Mouse (Mus musculus): ENCODE measurements around the gene Fam43a. TPM values are rescaled to one million over a fixed set of nuclear protein-coding genes. Genes with fewer than 3 reads are reported as not detected.

The Fam43a gene
- total RNA-seq, 4 experiments from 2014 or later: 3.4 to 6.3 (median 4.6) TPM

- DNase-seq (ENCODE audit: low spot score in 2 of 2): no peak
Observed at GRCm38 (mm10) chr16:30595835-30596557, 3.5 kb upstream of the Fam43a start.

DNA sequence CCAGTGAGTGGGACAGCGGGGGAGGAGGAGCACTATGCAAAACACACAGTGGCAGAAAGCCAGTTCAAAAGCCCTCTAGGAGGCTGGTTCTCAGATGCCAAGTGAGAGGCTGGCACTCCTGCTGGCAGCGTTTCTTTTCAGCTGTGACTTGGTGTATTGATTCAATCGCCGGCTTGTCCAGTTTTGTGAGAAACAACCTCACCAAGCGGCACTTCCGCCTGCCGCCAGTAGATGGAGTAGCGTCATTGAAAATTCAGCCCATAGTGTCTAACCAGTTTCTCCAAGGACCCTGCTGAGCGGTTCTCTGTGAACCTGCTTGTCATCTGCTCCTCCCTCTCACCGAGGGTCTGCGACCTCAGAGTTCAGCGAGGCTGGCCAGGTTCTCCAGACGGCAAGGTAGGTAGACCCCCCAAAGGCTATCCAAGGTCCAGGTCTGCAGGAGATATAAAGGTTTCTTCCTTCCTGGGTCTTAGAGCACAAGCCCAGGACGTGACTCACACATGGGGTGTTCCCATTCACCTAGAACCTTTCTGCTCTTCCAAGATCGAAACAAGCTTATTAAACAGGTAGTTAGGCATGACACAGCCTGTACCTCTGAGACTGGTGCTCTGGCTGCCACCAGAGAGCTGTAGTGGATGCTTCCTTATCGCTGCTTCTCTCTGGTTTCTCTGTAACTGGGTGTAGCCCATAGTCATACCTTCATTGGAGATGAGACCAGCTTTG is 2.4 kb upstream of the Fam43a start:
- DNase-seq (ENCODE audit: low spot score in 2 of 2): peak; percentile 76 to 79

DNA sequence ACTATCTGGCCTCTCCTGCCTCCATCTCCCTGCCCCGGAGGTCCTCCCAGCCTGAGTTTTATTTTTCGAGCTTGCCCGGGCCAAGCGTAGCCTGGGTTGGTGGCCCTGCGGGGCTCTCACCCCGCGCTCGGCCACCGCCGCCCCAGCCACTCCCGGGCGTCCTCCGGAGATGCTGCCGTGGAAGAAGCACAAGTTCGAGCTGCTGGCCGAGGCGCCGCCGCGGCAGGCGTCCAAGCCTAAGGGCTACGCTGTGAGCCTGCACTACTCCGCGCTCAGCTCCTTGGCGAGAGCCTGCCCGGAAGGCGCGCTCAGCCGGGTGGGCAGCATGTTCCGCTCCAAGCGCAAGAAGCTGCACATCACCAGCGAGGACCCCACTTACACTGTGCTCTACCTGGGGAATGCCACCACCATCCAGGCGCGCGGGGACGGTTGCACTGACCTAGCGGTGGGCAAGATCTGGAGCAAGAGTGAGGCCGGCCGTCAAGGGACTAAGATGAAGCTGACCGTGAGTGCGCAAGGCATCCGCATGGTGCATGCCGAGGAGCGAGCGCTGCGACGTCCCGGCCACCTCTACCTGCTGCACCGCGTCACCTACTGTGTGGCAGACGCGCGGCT is 1.0 kb downstream of the Fam43a start:
- DNase-seq (ENCODE audit: low spot score in 2 of 2): peak; percentile 42 to 61

- DNase-seq (ENCODE audit: low spot score in 2 of 2): peak; percentile 17 to 21
Observed at GRCm38 (mm10) chr16:30601046-30601832, 1.7 kb downstream of the Fam43a start.

DNA sequence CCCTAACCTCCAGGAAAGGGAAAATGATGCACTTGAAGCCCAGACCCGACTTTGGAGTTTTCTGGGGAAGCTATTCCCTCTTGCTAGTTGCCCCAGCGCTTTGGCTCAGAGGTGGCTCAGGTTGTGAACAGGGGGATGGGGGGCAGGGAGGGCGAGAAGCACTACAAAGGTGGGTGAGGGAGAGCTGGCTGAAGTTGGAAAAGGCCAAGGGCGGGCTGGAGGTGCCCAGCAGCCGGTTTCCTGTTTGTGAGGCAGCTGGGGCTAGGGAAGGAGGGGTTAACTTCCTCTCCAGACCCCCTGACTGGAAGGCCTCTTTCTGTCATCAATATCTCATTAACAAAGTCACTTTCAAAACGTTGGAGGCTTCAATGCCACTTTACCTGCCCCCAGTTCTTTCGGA is 2.4 kb downstream of the Fam43a start:
- no peak for DNase-seq (ENCODE audit: low spot score in 2 of 2)

DNA sequence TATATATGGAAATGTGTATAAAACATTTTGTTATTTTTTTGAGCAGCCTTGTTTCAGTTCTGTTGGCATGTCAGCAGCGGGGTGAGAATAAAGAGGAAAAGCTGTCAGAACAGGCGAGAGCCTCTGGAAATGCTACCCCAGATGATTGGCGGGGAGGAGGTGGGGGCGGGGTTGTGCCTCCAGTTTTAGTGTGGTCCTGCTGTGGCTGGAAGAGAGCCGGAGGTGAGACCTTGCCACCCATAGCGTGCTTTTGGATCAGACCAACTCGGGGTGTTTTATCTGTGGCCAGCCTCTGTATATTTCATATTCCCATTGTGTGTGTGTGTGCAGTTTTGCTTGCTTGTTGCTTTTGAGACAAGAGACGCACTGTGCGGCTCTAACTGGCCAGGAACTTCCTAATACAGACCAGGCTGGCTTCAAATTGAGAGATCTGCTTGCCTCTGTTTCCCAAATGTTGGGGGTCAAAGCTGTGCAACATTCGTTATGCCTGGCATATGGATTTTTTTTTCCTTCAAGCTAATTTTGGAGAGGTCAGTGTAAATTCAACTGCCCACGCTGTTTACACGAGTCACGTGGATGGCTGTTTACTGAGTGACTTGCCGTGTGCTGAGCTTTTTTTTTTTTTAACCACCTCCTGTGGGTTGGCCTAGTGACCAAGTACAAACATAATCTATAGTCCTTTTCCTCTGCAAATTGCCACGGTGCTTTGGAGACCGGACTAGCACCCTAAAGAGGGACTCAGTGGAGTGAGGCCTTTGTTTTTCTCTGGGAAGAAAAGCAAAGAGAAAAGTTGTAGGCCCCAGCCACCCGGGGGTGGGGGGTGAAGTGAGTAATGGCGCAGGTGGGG is 3.4 kb downstream of the Fam43a start:
- no peak for DNase-seq (ENCODE audit: low spot score in 2 of 2)

GRCm38 (mm10) chr16:30603531-30603842 is 4.0 kb downstream of the Fam43a start:
- peak in 1 of 2 experiments; percentile 20 for DNase-seq (ENCODE audit: low spot score in 2 of 2)

DNA sequence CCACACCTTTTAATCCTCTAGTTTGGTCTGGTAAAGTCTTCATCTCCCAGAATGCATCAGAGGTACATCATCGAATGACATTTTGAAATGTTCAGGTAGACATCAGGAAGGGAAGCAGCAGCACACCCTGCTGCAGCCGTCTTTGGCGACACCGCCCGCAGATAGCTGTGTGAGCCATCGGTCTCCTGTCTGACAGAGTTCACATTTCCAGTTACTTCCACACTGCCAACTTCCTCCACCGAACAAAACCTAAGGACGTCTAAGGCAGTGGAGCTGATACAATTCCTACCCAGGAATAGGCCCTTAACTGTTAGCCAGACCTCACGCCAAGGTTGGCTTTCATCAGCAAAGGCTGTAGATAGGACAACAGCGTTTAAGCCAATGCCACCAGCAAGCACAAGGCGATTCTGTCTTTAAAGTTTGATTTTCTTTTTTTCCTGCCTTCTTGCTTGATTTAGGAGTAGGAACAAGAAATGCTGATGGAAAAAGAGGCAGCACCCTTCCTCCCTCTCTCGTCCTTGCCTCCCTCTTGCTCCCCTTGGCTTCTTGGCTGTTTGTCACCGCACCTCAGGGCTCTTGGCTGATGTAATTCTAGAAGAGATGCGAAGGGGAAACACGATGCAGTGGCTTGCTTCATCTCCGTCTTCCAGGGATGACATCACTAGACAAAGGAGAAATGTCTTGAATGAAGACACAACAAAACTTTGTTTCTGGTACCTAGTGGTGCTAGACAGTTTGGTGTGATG is 4.7 kb downstream of the Fam43a start:
- no peak for DNase-seq (ENCODE audit: low spot score in 2 of 2)

DNA sequence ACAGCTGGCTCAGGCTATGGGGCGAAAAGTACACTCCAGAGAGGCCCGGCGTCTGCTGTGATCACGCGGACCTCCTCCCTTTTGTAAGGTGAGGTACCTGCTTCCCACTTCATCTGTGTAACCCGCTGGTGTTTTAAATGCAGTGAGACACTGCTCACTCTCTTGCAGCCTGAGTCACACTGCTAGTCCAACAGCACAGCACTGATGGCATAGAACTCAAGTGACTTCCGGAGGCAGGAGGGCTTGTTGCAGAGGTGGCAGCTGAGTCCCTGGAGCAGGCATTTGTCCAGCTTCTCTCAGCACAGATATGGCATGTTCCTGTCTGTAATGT is 5.2 kb downstream of the Fam43a start:
- no peak for DNase-seq (ENCODE audit: low spot score in 2 of 2)

DNA sequence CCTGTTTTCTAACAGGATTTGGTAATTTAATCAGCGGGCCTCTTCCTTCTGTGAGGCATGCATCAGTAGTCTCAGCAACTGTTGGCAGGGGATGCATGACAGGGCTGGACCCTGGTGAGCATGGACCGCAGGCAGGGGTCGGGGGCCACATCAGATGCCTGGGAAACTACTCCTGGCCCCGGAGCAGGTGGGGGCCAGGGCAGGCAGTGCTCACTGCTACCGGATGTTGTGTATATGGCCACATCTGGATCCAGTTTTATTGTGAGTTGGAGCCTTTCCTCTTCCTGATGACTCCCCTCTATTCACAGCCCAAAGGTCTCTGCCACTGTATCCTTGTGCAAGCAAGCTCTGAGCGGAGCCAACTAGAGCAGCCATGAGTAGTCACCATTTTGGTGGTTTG is 6.0 kb downstream of the Fam43a start:
- no peak for DNase-seq (ENCODE audit: low spot score in 2 of 2)

DNA sequence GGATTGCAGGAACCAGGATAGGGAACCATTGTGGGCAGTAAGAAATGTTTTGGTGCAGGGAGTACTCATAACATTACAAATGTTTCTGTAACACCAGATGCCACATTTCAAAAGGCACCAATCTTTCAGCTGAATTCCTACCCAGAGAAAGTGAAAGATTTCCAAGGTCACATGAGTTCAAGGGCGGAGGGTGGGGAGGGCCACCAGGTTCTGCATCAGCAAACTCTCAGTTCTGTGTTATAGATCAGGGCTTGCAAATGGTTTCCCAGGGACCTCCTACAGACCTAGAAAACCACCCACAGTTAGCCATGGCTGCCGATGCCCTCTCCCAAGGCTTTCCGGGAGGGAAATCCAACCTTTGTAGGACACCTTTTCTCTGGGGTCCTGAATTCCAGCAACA is 8.3 kb downstream of the Fam43a start:
- no peak for DNase-seq (ENCODE audit: low spot score in 2 of 2)

DNA sequence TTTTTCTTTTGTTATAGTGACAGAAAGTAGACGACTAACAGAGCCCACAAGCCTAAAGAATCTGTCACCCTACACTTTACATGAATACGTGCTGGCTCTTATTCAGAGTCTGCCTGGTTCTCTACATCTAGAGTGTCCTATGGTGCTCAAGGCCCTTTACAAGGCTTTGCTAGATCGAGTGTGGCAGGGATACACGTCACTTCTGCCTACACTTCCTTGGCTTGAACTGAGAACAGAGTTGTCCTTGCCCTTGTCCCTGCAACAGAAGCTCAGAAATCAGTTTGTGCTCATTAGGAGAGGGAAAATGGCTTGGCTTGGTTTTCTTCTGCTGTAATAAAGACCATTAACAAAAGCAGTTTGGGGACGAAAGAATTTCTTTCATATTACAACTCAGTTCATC is 11.8 kb downstream of the Fam43a start:
- DNase-seq (ENCODE audit: low spot score in 2 of 2): no peak

- no peak for DNase-seq (ENCODE audit: low spot score in 2 of 2)
Observed at GRCm38 (mm10) chr16:30613122-30613521, 13.6 kb downstream of the Fam43a start.

DNA sequence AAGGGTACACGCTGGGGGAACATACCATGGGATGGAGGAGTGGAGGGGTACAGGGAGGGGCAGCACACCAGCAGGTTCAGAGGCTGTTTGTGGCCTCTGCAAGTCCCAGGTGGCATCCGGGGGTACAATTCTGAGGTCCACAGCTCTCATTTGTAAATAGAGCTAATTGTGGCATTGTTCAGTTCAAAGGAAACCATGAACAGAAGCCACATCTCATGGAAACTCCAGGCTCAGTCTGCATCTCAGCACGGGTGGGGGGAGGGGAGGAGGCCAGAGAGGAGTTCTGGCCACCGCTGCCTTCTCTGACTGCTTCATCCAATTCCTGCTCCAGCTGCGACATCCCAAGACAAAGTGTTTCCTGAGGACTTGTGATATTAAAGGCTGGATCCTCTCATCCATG is 14.6 kb downstream of the Fam43a start:
- no peak for DNase-seq (ENCODE audit: low spot score in 2 of 2)

DNA sequence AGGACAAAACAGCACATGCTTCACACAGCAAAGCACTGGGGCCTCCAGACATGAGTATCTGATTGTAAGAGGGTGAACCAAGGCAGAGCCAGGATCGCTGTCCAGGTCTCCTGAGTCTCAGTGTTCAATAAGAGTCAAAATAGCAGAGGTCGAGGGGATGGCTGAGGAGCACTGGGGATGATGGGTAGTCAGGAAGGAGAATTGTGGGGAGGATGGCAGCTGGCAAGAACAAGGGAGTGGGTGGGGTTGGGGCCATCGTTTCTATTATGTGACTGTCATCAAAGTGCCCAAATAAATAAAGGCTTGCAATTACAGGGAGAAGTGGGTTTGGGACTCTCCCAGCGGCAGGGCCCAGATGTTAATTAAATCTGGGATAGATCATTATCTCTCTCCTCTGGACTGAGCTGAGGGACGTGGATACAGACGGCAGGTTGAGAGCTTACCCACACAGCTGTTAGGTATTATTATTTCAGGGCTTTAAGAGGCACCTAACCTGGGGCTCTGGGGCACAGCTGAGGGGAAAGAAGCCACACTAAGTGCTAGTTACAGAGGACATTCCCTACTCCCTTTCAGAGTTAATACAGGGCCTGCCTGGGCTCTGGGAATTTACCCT is 15.3 kb downstream of the Fam43a start:
- no peak for DNase-seq (ENCODE audit: low spot score in 2 of 2)

- no peak for DNase-seq (ENCODE audit: low spot score in 2 of 2)
Observed at GRCm38 (mm10) chr16:30616281-30616680, 16.8 kb downstream of the Fam43a start.

GRCm38 (mm10) chr16:30623645-30624044 is 24.1 kb downstream of the Fam43a start:
- no peak for DNase-seq (ENCODE audit: low spot score in 2 of 2)

DNA sequence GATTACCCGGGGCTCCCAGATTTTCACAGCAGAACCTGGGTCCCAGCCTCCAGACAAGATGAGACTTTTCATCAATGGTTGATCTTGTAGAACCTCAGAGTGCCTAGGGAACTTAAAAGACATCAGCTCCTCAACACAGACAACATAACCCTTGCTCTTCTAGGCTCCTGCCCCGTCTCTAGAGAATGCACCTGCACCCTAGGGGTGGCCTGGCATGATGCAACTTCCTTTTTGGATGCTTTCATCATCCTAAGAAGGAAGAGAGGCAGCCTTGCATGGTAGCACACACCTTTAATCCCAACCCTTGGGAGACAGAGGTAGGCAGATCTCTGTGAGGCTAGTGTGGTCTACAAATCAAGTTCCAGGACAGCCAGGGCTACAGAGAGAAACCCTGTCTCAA is 25.1 kb downstream of the Fam43a start:
- DNase-seq (ENCODE audit: low spot score in 2 of 2): no peak

- no peak for DNase-seq (ENCODE audit: low spot score in 2 of 2)
Observed at GRCm38 (mm10) chr16:30627586-30628337, 28.2 kb downstream of the Fam43a start.
